Mouse (Mus musculus) liver, adult 2 months (tissue): Measurements from ENCODE around the gene Rpusd1.

Experiments used
- CTCF ChIP-seq: fragments of 200-500 bp; IDR thresholded peaks from 2 replicates; pipeline ENCODE4 v1.5.1; 2011; ENCODE audit warnings: low read depth, low read length, control low read depth
- POLR2A ChIP-seq: fragments of 200-500 bp; IDR thresholded peaks from 2 replicates; pipeline ENCODE4 v1.6.1; 2011; ENCODE audit warnings: low read length, control low read depth; ENCODE audit not compliant: insufficient read depth; ENCODE audit errors: extremely low read depth

DNA sequence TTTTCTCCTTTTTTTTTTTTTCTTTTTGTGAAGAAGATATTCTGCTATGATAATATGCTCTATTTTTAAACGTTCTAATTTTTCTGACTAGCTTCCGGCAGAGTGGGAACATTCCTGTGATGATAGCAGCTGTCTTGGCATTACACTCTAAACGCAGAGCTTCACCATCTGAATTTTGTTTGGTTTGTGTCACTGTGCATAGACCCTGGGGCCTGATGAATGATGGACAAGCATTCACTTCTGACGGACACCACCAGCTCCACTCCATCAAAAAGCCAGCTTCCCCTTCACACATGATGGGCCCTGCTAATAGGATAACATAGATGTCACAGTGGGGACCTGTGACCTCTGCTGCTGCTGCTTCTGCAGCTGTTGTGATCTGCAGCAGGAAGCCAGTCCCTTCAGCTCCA, 34.1 kb downstream of the Rpusd1 start:
- TF ChIP-seq CTCF (no peak), POLR2A (no peak)
